Mouse (Mus musculus): ENCODE measurements around the gene Col27a1. TPM values are rescaled to one million over a fixed set of nuclear protein-coding genes. Genes with fewer than 3 reads are reported as not detected.

Col27a1 gene
- polyA plus RNA-seq, 1 experiment from 2014 or later, result 2.8 TPM

DNA sequence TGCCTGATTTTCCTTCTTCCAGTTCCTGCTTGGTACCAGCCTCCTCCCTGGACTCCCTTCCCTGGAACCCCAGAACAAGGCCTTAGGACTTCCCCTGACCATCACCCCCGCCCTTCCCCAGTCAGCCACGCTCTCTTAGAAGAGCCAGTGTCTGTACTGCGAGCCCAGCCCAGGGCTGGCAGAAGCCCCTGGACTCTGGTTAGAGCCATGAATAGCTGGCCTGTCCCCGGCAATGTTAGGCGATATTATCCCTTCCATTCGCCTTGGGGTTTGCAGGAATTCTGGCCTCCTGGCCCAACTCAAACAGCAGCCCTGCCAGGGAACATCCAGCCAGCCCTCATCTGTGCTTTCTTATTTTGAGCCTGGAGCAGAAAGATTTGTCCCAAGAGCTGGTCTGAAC, 39.9 kb downstream of the Col27a1 start:
- Histone ChIP-seq H3K27ac (no peak overlapping the region), H3K9me3 (no peaks in the 10 kb centered on the region), H3K36me3 (replicated peaks) (peaks cover 17% of the 10 kb centered on the region), H3K4me1 (no peaks in the 10 kb centered on the region), H3K27me3 (ENCODE audit: poor library complexity, severe bottlenecking) (no peaks in the 10 kb centered on the region), H3K4me3 (no peak overlapping the region)
- WGBS, result 79% methylated on average over 6 of the region's 6 CpGs
- no peak for DNase-seq (ENCODE audit: extremely low spot score, low spot score)

DNA sequence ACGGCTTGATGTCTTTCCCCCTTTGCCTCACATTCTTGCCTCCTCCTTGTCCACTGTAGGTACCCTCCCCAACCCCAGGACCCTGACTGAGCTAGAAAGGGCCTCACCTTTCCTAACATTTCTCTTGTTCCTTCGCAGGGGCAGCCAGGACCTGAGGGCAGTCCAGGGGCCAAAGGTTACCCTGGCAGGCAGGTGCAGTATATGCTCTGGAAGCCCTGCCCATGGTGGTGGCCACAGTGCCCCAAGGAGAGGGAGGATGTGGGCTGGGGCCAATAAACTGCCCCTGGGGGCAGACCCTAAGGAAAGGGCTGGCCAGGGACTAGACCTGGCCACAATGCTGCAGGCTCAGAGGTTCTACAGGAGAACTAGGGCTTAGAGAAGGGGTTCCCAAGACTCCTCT, 40.3 kb downstream of the Col27a1 start:
- H3K36me3 ChIP-seq (replicated peaks), result peaks cover 17% of the 10 kb centered on the region
- H3K27me3 ChIP-seq (ENCODE audit: poor library complexity, severe bottlenecking), result no peaks in the 10 kb centered on the region
- H3K4me1 ChIP-seq, result no peaks in the 10 kb centered on the region
- DNase-seq (ENCODE audit: extremely low spot score, low spot score), result no peak
- 78% methylated on average over 2 of the region's 2 CpGs for WGBS
- no peak overlapping the region for H3K27ac ChIP-seq
- H3K4me3 ChIP-seq, result no peak overlapping the region
- H3K9me3 ChIP-seq, result no peaks in the 10 kb centered on the region

DNA sequence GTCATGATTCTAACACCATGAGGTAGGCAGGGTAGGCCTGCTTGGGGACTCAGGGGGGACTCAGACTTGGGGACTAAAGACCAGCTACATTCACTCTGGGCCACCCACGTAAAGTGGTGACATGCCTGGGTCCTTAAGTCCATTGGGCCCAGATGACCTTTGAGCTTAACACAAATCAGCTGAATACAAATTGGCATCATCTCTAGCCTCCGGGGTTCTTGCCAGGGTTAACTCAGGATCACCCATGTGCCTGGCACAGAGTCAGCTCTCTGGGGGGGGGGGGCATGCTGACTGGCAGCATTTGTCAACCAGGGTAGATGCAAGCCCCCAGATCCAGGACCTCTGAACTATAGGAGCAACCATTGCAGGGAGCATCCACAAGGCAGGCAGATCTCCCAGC, 42.6 kb downstream of the Col27a1 start:
- 89% methylated on average over 2 of the region's 2 CpGs for WGBS
- Histone ChIP-seq H3K4me1 (no peaks in the 10 kb centered on the region), H3K36me3 (replicated peaks) (peaks cover 17% of the 10 kb centered on the region), H3K4me3 (no peak overlapping the region), H3K9me3 (no peaks in the 10 kb centered on the region), H3K27me3 (ENCODE audit: poor library complexity, severe bottlenecking) (no peaks in the 10 kb centered on the region), H3K27ac (no peak overlapping the region)
- DNase-seq (ENCODE audit: extremely low spot score, low spot score), result no peak

DNA sequence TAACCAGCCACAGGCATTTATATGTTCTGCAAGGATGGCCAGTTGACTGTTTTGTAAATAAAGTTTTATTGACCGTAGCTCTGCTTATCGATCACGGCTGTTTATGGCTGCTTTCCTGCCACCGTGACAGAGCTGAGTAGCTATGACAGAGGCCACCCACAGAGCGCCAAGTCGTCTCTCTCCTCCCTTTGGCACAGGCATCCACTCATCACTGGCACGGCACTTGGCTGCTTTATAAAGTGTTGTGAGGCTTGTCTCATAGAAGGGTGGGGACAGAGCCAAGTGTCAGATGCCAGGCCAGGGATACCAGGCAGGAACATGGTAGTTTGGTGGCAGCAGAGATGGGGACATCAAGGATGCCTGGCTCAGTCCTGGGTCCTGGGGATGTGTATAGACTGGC, 43.5 kb downstream of the Col27a1 start:
- DNase-seq (ENCODE audit: extremely low spot score, low spot score), result no peak
- Histone ChIP-seq H3K4me1 (peaks cover 6% of the 10 kb centered on the region), H3K9me3 (no peaks in the 10 kb centered on the region), H3K36me3 (replicated peaks) (peaks cover 17% of the 10 kb centered on the region), H3K27me3 (ENCODE audit: poor library complexity, severe bottlenecking) (no peaks in the 10 kb centered on the region), H3K4me3 (no peak overlapping the region), H3K27ac (no peak overlapping the region)
- whole genome bisulfite sequencing, result 92% methylated on average over 7 of the region's 7 CpGs

DNA sequence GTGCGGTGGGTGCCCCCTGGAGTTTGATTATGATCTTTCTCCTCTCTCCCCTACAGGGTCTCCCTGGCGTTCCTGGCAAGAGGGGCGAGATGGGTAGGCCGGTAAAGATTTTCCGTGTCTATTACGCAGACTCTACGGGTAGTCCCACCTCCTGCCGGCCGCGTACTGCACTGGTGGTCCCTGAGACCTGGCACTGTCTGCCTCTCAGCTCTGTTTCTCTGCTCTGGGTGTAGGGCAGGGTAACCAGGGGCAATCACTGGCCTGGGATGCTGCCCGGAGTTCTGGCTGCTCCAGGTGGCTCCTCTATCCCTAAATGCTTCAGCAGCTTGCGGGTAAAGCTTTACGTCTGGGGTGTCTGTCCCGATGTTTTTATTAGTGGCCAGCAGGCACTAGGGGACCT, 44.3 kb downstream of the Col27a1 start:
- WGBS, result 90% methylated on average over 14 of the region's 14 CpGs

DNA sequence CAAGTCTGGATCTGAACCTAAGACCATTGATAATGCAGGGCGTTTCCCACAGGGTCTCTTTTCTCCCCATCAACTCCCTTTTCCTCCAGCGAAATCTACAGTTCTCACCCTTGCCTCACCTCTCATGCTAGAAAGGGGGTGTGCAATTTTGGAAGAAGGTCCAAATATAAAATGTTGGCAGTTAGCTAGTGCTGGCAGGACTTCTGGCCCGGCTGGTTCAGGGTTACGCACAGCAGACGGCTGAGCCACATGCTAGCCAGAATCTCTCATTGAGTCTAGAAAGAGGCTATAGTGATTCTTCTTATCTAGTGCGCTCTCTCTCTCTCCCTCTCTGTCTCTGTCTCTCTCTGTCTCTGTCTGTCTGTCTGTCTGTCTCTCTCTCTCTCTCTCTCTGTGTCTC, 45.3 kb downstream of the Col27a1 start:
- no peak overlapping the region for H3K27ac ChIP-seq
- H3K4me1 ChIP-seq, result peaks cover 20% of the 10 kb centered on the region
- DNase-seq (ENCODE audit: extremely low spot score, low spot score), result no peak
- H3K27me3 ChIP-seq (ENCODE audit: poor library complexity, severe bottlenecking), result no peaks in the 10 kb centered on the region
- H3K9me3 ChIP-seq, result no peaks in the 10 kb centered on the region
- H3K36me3 ChIP-seq (replicated peaks), result peaks cover 17% of the 10 kb centered on the region
- H3K4me3 ChIP-seq, result no peak overlapping the region
- 94% methylated on average over 6 of the region's 6 CpGs for WGBS

More for the DNA sequence above, 44.3 kb downstream of the Col27a1 start:
- Histone ChIP-seq H3K9me3 (no peaks in the 10 kb centered on the region), H3K4me1 (peaks cover 13% of the 10 kb centered on the region), H3K27me3 (ENCODE audit: poor library complexity, severe bottlenecking) (no peaks in the 10 kb centered on the region), H3K4me3 (no peak overlapping the region), H3K27ac (no peak overlapping the region), H3K36me3 (replicated peaks) (peaks cover 17% of the 10 kb centered on the region)
- DNase-seq (ENCODE audit: extremely low spot score, low spot score), result no peak

DNA sequence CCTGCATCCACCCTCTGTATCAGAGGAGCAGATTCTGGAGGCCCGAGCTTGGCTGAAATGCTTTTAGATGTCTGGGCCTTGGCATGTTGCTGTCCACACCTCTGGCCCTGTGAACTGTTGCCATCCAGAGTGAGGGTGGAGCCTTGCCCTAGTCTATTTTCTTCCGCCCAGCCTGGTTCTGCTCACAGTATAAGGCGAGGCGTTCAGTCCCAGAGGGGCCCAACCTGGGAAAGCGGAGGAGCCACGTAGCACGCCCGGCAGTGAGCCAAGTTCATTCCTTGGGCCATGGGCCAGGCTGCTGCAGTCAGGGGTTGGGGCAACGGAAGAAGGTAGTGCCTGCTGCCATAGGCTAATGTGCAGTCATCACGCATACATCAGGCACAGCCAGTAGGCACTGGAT, 46.7 kb downstream of the Col27a1 start:
- H3K36me3 ChIP-seq (replicated peaks), result peaks cover 15% of the 10 kb centered on the region
- H3K4me3 ChIP-seq, result no peak overlapping the region
- DNase-seq (ENCODE audit: extremely low spot score, low spot score), result no peak
- H3K27ac ChIP-seq, result no peak overlapping the region
- H3K4me1 ChIP-seq, result peaks cover 20% of the 10 kb centered on the region
- H3K27me3 ChIP-seq (ENCODE audit: poor library complexity, severe bottlenecking), result no peaks in the 10 kb centered on the region
- WGBS, result 95% methylated on average over 10 of the region's 10 CpGs
- H3K9me3 ChIP-seq, result no peaks in the 10 kb centered on the region

DNA sequence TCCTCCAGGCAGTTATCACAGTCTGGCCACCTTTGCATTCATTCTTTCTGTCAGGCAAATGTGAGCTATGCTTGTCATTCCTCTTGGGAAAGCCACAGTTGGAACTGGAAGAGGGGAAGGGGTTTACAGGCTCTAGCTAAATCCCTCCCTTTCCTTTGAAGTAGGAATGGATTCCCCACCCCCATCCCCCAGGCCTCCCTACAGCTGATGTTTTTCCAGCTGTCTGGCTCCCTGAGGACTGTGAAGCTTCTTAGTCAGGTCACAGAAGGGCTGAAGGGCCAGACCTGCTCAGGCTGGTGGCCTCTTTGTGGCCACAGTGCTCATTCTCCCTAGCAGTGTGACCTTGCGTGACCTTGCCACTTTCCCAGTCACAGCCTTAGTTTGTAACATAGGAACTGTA, 49.1 kb downstream of the Col27a1 start:
- 55% methylated on average over 1 of the region's 1 CpGs for WGBS

DNA sequence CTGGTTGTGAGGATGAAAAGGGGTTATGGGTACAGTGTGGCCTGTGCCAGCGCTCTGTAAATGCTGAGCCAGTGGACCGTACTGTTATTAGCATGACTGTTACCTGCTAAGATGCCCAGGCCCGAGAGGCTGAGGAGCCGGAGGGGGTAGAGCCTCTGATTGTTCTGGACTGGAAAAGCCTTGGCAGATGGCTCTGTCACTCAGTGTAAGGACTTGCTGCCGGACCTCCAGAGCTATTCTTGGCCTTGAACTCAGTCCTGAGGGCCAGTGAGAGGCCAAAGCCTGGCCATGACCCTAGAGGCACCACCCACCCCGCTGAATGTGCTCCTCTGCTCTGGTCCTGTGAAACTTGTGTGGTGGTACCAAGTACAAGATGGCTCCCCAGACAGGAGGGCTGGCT, 52.5 kb downstream of the Col27a1 start:
- H3K9me3 ChIP-seq, result no peaks in the 10 kb centered on the region
- H3K27ac ChIP-seq, result no peak overlapping the region
- peaks cover 20% of the 10 kb centered on the region for H3K4me1 ChIP-seq
- peaks cover 3% of the 10 kb centered on the region; the same call in 1 of the 2 replicates for H3K36me3 ChIP-seq (replicated peaks)
- no peak for DNase-seq (ENCODE audit: extremely low spot score, low spot score)
- no peak overlapping the region for H3K4me3 ChIP-seq
- WGBS, result 85% methylated on average over 6 of the region's 6 CpGs
- no peaks in the 10 kb centered on the region for H3K27me3 ChIP-seq (ENCODE audit: poor library complexity, severe bottlenecking)

More for the DNA sequence above, 49.1 kb downstream of the Col27a1 start:
- Histone ChIP-seq H3K36me3 (replicated peaks) (peaks cover 7% of the 10 kb centered on the region), H3K27ac (0 out of 2 replicates have a peak overlapping the region, but pooled peaks have one; percentile 40), H3K9me3 (no peaks in the 10 kb centered on the region), H3K4me1 (peaks cover 20% of the 10 kb centered on the region), H3K27me3 (ENCODE audit: poor library complexity, severe bottlenecking) (no peaks in the 10 kb centered on the region), H3K4me3 (no peak overlapping the region)
- peak; percentile 37 for DNase-seq (ENCODE audit: extremely low spot score, low spot score)

DNA sequence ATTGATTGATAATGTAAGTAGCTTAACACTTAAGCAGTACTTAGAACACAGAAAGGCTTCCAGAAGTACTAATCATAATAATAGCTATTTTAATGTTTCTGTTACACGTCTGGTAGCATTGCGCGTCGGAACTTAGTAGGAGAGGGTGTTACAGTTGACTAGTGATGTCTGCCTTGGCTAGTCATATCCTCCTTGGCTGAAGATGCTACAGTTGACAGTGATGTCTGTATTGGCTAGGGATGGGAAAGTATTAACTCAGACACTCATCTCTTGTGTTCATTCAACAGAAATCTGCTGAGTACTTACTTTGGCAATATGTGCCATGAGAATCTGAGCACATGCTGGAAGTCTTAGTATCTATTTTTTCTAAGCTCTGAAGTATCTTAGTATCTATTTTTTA, 53.3 kb downstream of the Col27a1 start:
- peaks cover 17% of the 10 kb centered on the region for H3K4me1 ChIP-seq

DNA sequence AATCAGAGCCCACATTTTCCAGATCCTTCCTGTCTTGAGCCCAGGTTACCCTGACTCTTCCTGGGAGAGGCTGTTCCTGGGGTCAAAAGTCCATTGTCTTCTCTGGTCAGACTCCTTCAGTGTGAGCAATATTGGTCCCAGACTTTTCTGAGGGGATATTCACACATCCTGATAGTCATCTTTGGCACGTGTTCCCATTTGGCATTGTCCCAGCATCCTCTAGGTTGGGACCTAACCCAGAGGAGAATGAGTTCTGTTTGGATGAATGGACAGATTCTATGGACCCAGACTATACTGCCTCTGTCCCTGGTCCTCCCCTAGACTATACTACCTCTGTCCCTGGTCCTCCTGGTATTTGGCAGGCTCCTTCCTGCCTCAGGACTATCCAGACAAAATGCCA, 53.8 kb downstream of the Col27a1 start:
- H3K9me3 ChIP-seq, result no peaks in the 10 kb centered on the region
- H3K27me3 ChIP-seq (ENCODE audit: poor library complexity, severe bottlenecking), result no peaks in the 10 kb centered on the region
- H3K4me3 ChIP-seq, result no peak overlapping the region
- H3K27ac ChIP-seq, result no peak overlapping the region
- peaks cover 12% of the 10 kb centered on the region for H3K4me1 ChIP-seq
- peaks cover 3% of the 10 kb centered on the region; the same call in 1 of the 2 replicates for H3K36me3 ChIP-seq (replicated peaks)
- DNase-seq (ENCODE audit: extremely low spot score, low spot score), result no peak
- WGBS, result 90% methylated on average over 1 of the region's 1 CpGs

More for the DNA sequence above, 53.3 kb downstream of the Col27a1 start:
- no peak overlapping the region for H3K4me3 ChIP-seq
- no peaks in the 10 kb centered on the region for H3K27me3 ChIP-seq (ENCODE audit: poor library complexity, severe bottlenecking)
- WGBS, result 98% methylated on average over 4 of the region's 4 CpGs
- peaks cover 3% of the 10 kb centered on the region; the same call in 1 of the 2 replicates for H3K36me3 ChIP-seq (replicated peaks)
- no peaks in the 10 kb centered on the region for H3K9me3 ChIP-seq
- H3K27ac ChIP-seq, result no peak overlapping the region
- no peak for DNase-seq (ENCODE audit: extremely low spot score, low spot score)

DNA sequence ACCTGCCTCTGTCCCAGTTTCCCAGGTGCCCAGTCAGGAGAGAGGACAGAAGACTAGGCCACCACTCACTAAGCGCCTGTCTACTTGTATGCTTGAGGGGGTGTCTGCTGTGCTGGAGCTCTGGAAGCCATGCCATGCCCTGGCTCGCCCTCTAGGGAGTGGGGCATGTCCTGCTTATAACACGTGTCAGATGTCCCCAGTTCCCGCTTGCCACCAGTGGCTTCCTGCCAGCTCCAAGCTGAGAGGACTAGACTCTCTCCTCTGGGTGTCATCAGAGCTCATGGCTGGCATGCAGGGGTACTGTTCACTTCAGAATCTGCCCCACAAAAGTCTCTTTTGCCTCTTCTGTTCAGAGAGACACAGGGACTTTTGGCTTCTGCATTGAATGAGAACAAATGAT, 55.0 kb downstream of the Col27a1 start:
- 68% methylated on average over 4 of the region's 4 CpGs for WGBS
- H3K27me3 ChIP-seq (ENCODE audit: poor library complexity, severe bottlenecking), result no peaks in the 10 kb centered on the region

DNA sequence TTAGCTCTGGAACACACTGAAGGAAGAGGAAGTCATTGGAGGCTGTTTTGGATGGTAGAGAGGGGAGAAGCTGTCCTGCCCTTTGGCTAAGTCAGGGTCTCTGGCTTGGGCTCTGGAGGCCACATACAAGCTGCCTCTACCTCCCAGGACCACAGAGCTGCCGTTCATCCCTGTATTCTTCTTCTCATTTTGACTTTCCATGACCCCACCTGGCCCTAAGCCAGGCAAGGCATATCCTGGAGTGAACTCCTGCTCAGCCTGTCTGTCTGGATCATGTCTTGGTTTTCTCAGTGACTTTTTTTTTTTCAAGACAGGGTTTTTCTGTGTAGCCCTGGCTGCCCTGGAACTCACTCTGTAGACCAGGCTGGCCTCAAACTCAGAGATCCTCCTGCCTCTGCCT, 60.7 kb downstream of the Col27a1 start:
- Histone ChIP-seq H3K36me3 (replicated peaks) (peaks cover 9% of the 10 kb centered on the region), H3K27me3 (ENCODE audit: poor library complexity, severe bottlenecking) (no peaks in the 10 kb centered on the region), H3K27ac (no peak overlapping the region), H3K4me3 (no peak overlapping the region), H3K4me1 (no peaks in the 10 kb centered on the region; the same call in 1 of the 2 replicates), H3K9me3 (no peaks in the 10 kb centered on the region)
- no peak for DNase-seq (ENCODE audit: extremely low spot score, low spot score)
- 86% methylated on average over 1 of the region's 1 CpGs for WGBS

More for the DNA sequence above, 55.0 kb downstream of the Col27a1 start:
- Histone ChIP-seq H3K27ac (no peak overlapping the region), H3K36me3 (replicated peaks) (peaks cover 11% of the 10 kb centered on the region), H3K4me3 (no peak overlapping the region), H3K9me3 (no peaks in the 10 kb centered on the region), H3K4me1 (peaks cover under 1% of the 10 kb centered on the region; the same call in 1 of the 2 replicates)
- no peak for DNase-seq (ENCODE audit: extremely low spot score, low spot score)

DNA sequence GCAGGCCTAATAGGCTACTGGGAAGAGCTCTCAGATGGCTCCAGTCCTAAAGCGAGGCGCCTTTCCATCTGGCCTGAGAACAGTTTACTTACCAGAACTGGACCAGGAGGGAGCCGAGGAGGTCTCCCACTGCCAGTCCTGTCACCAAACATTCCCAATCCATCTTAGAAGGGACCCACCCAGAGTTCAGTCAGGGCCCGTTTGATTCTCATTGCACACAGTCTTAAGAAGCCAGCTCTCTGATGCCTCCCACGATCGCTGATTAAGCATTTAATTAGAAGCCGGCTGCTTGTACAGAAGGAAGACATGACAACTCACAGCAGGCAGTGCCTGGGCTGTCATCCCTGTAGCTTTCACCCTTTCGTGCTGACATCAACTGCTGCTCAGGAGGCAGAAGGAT, 61.4 kb downstream of the Col27a1 start:
- Histone ChIP-seq H3K27ac (0 out of 2 replicates have a peak overlapping the region, but pooled peaks have one; percentile 11), H3K4me3 (no peak overlapping the region), H3K9me3 (no peaks in the 10 kb centered on the region), H3K36me3 (replicated peaks) (peaks cover 9% of the 10 kb centered on the region), H3K4me1 (no peaks in the 10 kb centered on the region; the same call in 1 of the 2 replicates), H3K27me3 (ENCODE audit: poor library complexity, severe bottlenecking) (no peaks in the 10 kb centered on the region)
- 76% methylated on average over 8 of the region's 8 CpGs for WGBS
- no peak for DNase-seq (ENCODE audit: extremely low spot score, low spot score)

Data from forebrain, embryonic 10.5 days (tissue).